Mouse (Mus musculus): ENCODE data around the gene Prox2. TPM values are rescaled to one million over a fixed set of nuclear protein-coding genes. Genes with fewer than 3 reads are reported as not detected.

Prox2 gene
- polyA plus RNA-seq, 1 experiment from 2014 or later = 4.6 TPM

DNA sequence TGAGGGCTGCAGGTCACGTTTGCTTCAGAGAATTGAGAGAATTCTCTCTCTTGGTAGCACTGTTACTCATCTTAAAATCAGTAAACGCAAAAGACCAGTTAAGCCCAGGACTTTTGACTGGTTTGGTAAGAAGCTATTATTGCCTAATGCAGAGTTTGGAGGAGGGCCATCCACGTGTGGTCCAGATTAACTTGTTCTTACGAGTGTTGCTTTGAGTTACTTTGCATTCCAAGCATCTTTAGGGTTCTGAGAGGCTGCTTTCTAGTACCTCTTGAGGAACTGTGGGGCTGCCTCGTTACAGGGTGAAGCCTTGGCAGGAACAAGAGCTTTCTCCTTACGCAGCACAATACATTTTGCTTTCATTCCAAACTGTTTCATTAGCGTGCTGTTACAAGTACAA is 5.1 kb upstream of the Prox2 start:
- DNase-seq = peak; percentile 35
- no peak overlapping the region for H3K27ac ChIP-seq (ENCODE audit: low read depth)
- no peak overlapping the region for H3K4me2 ChIP-seq
- no peak overlapping the region for H3K9ac ChIP-seq
- ATAC-seq (ENCODE audit: insufficient read depth) = no peak
- H3K4me1 ChIP-seq (ENCODE audit: insufficient read depth) = peaks cover 10% of the 10 kb centered on the region; the same call in 1 of the 2 replicates
- TF ChIP-seq CTCF (IDR thresholded peaks at IDR 0.05; ENCODE audit: low read depth) = no peak
- WGBS = 63% methylated on average over 7 of the region's 7 CpGs
- no peak overlapping the region for H3K4me3 ChIP-seq (ENCODE audit: low read depth, low read length)
- H3K9me3 ChIP-seq (ENCODE audit: low read depth, low read length) = no peaks in the 10 kb centered on the region
- no peaks in the 10 kb centered on the region for H3K27me3 ChIP-seq (ENCODE audit: insufficient read depth, low read length)
- H3K36me3 ChIP-seq (ENCODE audit: insufficient read depth) = peaks cover 53% of the 10 kb centered on the region

DNA sequence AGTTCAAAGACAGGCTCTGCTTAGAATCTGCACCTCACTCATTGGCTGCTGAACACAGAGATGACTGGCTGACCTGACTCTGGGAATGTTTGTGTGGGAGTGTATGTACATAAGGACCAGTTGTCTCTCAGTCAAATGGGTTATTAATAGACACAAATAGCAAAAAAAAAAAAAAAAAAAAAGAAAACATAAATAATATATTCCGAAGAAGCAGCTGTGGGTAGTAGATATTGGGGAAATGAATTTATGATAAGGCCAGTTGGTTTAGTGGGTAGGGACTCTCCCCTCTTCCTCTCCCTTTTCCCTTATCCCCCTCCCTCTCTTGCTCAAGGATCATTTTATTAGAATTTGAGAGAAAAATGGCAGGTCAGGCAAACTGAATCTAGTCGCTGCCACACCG is 3.4 kb upstream of the Prox2 start:
- Histone ChIP-seq H3K4me2 (no peak overlapping the region), H3K4me3 (ENCODE audit: low read depth, low read length) (no peak overlapping the region), H3K27me3 (ENCODE audit: insufficient read depth, low read length) (no peaks in the 10 kb centered on the region), H3K4me1 (ENCODE audit: insufficient read depth) (peaks cover 14% of the 10 kb centered on the region), H3K36me3 (ENCODE audit: insufficient read depth) (peaks cover 39% of the 10 kb centered on the region), H3K9me3 (ENCODE audit: low read depth, low read length) (no peaks in the 10 kb centered on the region), H3K9ac (no peak overlapping the region), H3K27ac (ENCODE audit: low read depth) (no peak overlapping the region)
- TF ChIP-seq CTCF (IDR thresholded peaks at IDR 0.05; ENCODE audit: low read depth) = no peak
- WGBS = 96% methylated on average over 3 of the region's 3 CpGs
- DNase-seq (no peak), ATAC-seq (ENCODE audit: insufficient read depth) (no peak)

DNA sequence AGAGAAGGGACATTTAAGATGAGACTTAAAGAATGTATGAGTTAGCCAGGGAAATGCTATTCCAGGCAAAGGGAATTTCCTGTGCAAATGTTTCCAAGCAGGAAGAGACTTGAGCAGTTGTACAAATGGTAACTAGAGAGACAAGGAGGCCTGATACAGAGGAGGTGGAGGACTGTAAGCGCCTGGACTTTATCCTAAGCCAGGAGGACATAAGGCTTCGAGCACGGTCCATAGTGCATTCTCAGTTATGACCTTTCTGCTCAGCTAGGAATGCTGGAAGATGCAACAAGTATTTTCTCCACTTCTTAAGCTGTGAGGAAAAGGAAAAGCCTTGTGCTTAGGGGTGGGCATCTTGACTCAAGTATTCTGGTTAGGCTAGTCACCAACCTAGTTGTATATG is 2.8 kb upstream of the Prox2 start:
- Histone ChIP-seq H3K27me3 (ENCODE audit: insufficient read depth, low read length) (no peaks in the 10 kb centered on the region), H3K4me3 (ENCODE audit: low read depth, low read length) (no peak overlapping the region), H3K36me3 (ENCODE audit: insufficient read depth) (peaks cover 33% of the 10 kb centered on the region), H3K4me2 (no peak overlapping the region), H3K9me3 (ENCODE audit: low read depth, low read length) (no peaks in the 10 kb centered on the region), H3K9ac (no peak overlapping the region), H3K4me1 (ENCODE audit: insufficient read depth) (peaks cover 14% of the 10 kb centered on the region), H3K27ac (ENCODE audit: low read depth) (no peak overlapping the region)
- DNase-seq (no peak), ATAC-seq (ENCODE audit: insufficient read depth) (no peak)
- TF ChIP-seq CTCF (IDR thresholded peaks at IDR 0.05; ENCODE audit: low read depth) = no peak
- 90% methylated on average over 3 of the region's 3 CpGs for WGBS

GRCm38 (mm10) chr12:85112550-85113251 is 2.1 kb upstream of the Prox2 start:
- Histone ChIP-seq H3K4me3 (ENCODE audit: low read depth, low read length) (peak overlapping the region; percentile 98; the same call in 1 of the 2 replicates), H3K4me1 (ENCODE audit: insufficient read depth) (peaks cover 14% of the 10 kb centered on the region), H3K4me2 (peak overlapping the region; percentile 81), H3K27me3 (ENCODE audit: insufficient read depth, low read length) (no peaks in the 10 kb centered on the region), H3K36me3 (ENCODE audit: insufficient read depth) (peaks cover 27% of the 10 kb centered on the region), H3K27ac (ENCODE audit: low read depth) (no peak overlapping the region), H3K9me3 (ENCODE audit: low read depth, low read length) (no peaks in the 10 kb centered on the region), H3K9ac (peak overlapping the region; percentile 95; the same call in 1 of the 2 replicates)
- WGBS = 84% methylated on average over 7 of the region's 7 CpGs
- TF ChIP-seq CTCF (IDR thresholded peaks at IDR 0.05; ENCODE audit: low read depth) = no peak
- no peak for ATAC-seq (ENCODE audit: insufficient read depth)
- no peak for DNase-seq

- 12% methylated on average over 18 of the region's 18 CpGs for WGBS
These were observed 405 bp downstream of the Prox2 start for GRCm38 (mm10) chr12:85110011-85110697.

DNA sequence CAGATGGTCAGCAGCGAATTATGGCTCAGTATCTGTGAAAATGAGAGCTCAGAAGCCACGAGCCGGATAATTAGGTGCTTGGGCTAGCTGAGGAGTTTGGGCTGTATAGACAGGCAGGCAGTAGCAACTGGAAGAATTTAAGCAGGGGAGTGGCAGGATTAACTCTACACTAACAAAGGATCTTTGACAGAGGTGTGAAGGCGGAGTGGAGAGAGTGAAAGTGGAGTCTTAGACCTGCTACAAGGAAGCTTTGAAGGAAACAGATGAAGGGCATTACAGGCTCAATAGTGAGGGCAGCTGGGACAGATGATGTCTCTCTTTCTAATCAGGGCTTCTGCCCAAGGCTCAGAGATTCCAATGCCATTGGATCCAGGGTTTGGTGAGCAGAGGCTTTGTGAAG is 1.1 kb downstream of the Prox2 start:
- H3K4me2 ChIP-seq = peak overlapping the region; percentile 81
- H3K4me1 ChIP-seq (ENCODE audit: insufficient read depth) = peaks cover 17% of the 10 kb centered on the region
- 55% methylated on average over 4 of the region's 4 CpGs for WGBS
- H3K4me3 ChIP-seq (ENCODE audit: low read depth, low read length) = no peak overlapping the region
- no peak for TF ChIP-seq CTCF (IDR thresholded peaks at IDR 0.05; ENCODE audit: low read depth)
- no peaks in the 10 kb centered on the region for H3K9me3 ChIP-seq (ENCODE audit: low read depth, low read length)
- ATAC-seq (ENCODE audit: insufficient read depth) = no peak
- H3K27me3 ChIP-seq (ENCODE audit: insufficient read depth, low read length) = no peaks in the 10 kb centered on the region
- no peak overlapping the region for H3K27ac ChIP-seq (ENCODE audit: low read depth)
- DNase-seq = no peak
- peaks cover 11% of the 10 kb centered on the region for H3K36me3 ChIP-seq (ENCODE audit: insufficient read depth)
- H3K9ac ChIP-seq = no peak overlapping the region; the same call in 1 of the 2 replicates

More at GRCm38 (mm10) chr12:85110011-85110697, 405 bp downstream of the Prox2 start:
- Histone ChIP-seq H3K27ac (ENCODE audit: low read depth) (peak overlapping the region; percentile 87), H3K27me3 (ENCODE audit: insufficient read depth, low read length) (no peaks in the 10 kb centered on the region), H3K9me3 (ENCODE audit: low read depth, low read length) (no peaks in the 10 kb centered on the region), H3K36me3 (ENCODE audit: insufficient read depth) (peaks cover 15% of the 10 kb centered on the region), H3K4me1 (ENCODE audit: insufficient read depth) (peaks cover 17% of the 10 kb centered on the region), H3K4me3 (ENCODE audit: low read depth, low read length) (peak overlapping the region; percentile 98), H3K4me2 (peak overlapping the region; percentile 81), H3K9ac (peak overlapping the region; percentile 95)
- peak; percentile 43 for DNase-seq
- ATAC-seq (ENCODE audit: insufficient read depth) = peak; percentile 33
- no peak for TF ChIP-seq CTCF (IDR thresholded peaks at IDR 0.05; ENCODE audit: low read depth)

GRCm38 (mm10) chr12:85108643-85109042 is 1.9 kb downstream of the Prox2 start:
- H3K9me3 ChIP-seq (ENCODE audit: low read depth, low read length) = no peaks in the 10 kb centered on the region
- H3K27ac ChIP-seq (ENCODE audit: low read depth) = no peak overlapping the region
- no peak overlapping the region for H3K4me2 ChIP-seq
- H3K36me3 ChIP-seq (ENCODE audit: insufficient read depth) = peaks cover 9% of the 10 kb centered on the region
- H3K4me1 ChIP-seq (ENCODE audit: insufficient read depth) = peaks cover 17% of the 10 kb centered on the region
- no peak overlapping the region for H3K4me3 ChIP-seq (ENCODE audit: low read depth, low read length)
- DNase-seq = no peak
- WGBS = 59% methylated on average over 3 of the region's 3 CpGs
- H3K27me3 ChIP-seq (ENCODE audit: insufficient read depth, low read length) = no peaks in the 10 kb centered on the region
- no peak overlapping the region for H3K9ac ChIP-seq
- no peak for TF ChIP-seq CTCF (IDR thresholded peaks at IDR 0.05; ENCODE audit: low read depth)
- ATAC-seq (ENCODE audit: insufficient read depth) = no peak

Data from lung, embryonic 14.5 days (tissue).